Mouse (Mus musculus) T-cell, adult 2 months (primary cell): ENCODE measurements around the gene D430019H16Rik.

Experiments used
- DNase-seq: peaks from one replicate; pipeline ENCODE4 v3.0.0; 2022; ENCODE audit warnings: low spot score

The D430019H16Rik gene

DNA sequence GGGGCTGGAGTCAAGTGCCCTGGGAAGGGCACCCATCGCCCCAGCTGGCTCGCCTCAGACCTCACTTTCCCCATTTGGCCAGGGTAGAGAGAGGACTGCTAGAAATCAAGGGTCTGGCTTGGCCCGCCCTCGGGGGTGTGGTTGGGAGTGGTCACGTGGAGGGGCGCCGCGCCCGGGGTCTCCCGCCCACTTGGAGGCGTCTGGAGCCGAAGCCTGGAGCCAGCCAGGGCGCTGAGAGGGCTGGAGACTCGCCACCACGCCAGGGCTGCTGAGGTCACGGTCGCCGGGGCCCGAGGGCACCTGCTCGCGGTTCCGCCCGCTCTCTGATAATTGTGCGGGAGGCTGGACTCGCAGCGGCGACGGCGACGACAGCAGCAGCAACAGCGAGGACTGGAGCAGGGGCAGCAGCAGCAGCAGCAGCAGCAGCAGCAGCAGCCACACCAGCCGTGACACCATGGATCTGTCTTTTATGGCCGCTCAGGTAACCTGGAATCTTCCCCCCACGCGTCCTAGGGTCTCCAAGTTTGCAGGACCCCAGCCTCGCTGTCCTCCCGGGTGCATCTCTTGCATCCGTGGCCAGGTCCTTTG, at the start of gene D430019H16Rik:
TSS of gene D430019H16Rik (plus strand) at position 187 of the 588 bp plus-strand sequence.
- DNase-seq = no peak

DNA sequence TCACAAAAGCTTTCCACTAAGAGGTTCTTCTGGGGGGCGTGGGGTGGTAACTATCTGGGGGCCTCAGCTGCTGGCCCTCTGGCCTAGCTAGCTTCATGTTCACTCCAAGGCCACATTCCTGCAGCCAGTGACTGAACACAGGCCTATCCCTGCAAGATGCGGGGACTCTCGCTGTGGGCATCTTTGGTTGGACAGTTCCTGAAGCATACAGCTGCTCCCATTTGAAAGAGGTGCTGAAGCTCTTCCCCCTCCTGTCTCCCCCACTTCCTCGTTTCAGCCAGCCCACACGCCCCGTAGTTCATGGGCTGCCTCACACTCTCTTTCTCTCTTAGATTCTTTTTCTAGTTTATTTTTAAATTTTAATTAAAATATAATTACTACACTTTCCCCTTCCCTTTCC, 47.6 kb upstream of the D430019H16Rik start:
- no peak for DNase-seq

DNA sequence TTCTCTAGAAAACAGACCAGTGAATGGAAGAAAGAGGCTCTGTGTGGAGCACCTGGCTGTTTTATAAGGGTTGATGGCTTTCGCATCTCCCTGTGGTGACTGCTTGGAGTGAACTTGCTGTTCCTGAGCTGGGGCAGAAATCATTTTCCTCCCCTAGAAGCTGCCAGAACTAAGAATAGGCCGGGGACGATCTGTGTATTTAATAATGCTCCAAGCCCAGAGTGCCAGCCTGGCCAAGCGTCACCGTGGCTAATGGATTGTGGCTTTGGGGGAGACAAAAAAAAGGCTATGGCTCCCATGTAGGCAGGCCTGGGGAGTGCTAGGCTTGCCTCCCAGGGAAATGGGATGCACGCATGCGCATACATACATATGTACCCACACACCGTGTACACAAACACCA, 39.7 kb upstream of the D430019H16Rik start:
- DNase-seq = no peak

DNA sequence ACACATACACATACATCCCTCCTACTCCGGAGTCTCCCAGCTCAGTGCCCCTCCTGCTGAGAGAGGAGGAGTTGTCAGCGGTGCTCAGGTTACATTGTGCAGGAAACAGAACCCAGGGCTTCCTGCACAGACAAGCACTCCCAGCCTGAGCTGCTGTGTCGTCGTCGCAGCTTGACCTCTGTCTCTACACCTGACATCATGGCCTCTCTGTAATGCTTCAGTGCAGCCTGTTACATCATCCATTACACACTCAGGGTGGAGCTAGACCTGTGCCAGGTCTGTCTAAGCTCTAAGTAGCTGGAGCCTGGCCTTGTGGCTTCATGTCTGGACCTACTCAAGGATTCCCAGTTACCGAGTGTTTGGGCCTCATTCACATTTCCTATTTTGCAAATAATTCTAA, 33.2 kb upstream of the D430019H16Rik start:
- DNase-seq = no peak

DNA sequence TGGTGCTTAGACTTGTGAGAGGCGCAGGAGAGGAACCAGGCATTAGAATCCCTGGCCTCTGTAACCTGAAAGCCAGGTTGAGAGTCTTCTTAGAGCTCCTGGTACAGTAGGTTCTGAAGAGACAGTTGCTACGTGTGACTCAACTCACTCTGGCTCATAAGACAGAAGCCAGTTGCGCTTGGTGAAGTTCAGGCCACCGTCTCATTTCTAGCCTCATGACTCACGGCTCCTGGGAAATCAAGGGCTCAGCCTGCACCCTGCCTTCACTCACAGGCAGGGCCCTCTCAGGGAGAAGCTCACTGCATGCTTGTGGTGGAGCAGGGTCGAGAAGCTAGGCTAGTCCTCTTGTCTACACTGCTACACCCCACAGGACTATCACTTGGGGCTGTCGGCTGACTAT, 27.1 kb upstream of the D430019H16Rik start:
- no peak for DNase-seq

DNA sequence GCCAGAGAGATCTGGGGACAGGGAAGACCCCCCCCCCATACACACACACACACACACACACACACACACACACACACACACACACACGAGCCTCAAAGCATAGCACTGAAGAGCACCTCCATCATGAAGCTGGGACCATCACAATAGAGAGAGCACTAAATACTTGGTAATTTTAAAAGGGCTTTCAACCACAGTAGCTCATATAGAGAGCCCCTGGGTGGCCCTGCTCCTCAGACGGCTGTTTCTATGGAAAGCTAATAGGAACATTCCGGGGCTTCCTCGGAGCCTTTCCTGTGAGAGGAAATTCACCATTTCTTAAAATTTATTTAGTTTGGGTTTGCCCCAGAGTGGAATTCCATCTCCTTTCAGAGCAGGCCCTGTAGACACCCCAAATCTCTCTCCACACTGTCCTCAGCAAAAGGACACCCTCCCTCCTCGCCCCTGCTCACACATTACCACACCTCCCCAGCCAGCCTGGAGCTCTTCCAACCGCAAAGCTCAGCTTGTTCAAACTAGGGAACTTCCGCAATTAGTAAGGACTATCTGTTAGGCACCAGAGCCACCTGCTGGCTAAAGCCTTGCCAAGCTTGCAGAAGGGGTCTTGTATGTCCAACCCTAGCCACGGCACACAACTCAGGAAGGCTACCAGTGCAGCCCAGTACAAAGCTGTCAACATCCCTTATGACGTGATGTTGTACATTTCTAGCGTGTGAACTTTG, 26.5 kb upstream of the D430019H16Rik start:
- no peak for DNase-seq

DNA sequence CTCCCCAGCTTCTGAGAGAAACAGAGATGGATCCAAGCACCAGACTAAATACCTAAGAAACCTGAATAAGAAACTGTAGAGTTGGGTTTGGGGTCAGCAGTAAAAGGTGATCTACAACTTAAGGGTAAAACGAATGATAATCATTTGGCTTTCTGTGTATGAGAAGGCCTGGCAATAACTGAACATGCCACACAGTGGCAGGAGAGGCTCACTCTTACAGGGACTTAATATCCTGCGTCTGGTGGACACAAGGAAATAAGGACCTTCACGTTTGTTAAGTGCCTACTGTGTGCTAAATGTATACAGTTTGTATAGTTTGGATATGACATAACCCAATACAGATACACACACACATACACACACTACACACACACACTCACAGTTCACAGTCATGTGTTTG, 21.8 kb upstream of the D430019H16Rik start:
- no peak for DNase-seq

DNA sequence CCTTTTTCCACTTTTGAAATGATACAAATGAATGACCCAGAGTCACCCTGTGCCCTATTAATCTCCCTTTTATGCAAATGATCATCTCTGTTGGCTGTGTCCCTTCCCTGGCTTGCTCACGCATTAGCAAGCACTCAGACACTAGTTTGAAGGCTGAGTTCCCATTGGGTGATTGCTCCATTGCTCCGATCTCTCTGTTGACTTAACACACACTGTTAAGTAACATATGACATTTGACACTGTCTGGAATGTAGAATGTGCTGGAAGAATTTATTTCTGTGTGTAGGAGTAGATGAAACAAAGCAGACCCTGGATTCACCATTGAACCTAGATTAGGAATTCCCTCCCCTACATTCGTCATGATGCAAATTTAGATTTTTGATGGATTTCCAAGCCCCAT, 20.8 kb upstream of the D430019H16Rik start:
- no peak for DNase-seq

DNA sequence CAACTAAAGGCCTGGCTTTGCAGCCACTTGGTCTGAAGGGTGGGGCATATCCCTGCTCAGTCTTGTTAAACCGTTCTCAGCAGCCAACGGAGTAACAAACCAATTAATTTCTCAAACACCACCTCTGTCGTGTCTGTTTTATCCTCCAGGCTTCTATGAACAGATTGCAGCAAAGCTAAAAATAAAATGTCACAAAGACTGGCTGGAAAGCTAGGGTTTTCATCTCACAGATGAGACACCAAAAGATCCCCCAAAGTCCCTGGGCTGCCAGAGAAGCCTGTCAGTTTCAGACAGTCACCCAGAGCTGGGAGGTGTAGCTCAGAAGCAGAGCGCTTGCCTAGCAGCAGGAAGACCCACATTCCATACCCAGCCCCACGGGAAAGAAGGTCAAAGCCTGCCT, 15.4 kb upstream of the D430019H16Rik start:
- no peak for DNase-seq

DNA sequence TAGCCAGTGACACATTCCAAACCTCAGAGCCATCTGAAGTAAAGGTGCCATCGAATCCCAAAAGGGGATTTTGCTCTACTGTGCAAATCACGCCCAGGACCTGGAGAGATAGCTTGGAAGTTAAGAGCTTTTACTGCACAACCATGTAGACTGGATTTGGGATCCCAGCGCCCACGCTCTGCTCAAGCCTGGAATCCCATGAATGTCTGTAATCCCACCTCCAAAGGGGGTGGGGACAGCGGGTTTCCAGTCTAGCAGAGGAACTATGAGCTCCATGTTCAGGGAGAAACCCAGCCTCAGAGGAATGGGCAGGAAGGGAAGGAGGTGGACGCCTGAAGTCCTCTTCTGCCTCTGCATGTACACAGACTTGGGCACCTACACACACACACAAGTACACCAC, 13.7 kb upstream of the D430019H16Rik start:
- no peak for DNase-seq

DNA sequence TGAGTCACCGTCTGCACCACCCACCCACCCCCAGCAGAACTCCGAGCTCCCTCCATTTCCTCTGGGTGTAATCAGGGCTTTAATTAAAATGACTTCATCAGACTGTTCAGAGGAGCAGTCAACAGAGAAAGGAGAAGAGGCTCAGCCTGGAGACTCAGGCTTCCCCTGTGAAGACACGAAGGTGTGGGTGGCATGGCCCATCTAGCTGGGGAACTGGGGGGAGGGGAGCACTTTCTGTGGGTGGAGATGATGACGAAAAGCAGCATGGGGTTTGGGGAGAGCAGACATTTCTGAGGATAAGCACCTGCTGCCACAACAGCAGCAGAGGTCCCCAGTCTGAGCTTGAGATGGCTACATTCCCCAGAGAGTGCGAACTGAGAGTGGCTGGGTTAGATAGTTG, 10.1 kb upstream of the D430019H16Rik start:
- no peak for DNase-seq

DNA sequence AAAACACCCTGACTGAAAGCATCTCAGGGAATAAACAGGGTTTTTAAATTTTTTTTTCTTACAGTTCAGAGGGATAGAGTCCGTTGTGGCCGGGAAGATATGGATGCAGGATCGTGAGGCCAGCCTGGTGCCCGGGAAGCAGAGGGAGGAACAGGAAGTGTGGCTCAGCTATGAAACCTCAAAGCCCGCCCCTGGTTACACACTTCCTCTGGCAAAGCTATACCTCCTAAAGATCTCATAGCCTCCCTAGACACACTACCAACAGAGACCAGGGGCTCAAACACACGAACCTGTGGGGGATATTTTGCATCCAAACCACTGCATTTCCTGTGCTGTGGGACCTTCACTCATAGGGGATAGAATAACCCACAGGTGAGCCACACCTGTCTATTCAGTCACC, 7.9 kb upstream of the D430019H16Rik start:
- no peak for DNase-seq

DNA sequence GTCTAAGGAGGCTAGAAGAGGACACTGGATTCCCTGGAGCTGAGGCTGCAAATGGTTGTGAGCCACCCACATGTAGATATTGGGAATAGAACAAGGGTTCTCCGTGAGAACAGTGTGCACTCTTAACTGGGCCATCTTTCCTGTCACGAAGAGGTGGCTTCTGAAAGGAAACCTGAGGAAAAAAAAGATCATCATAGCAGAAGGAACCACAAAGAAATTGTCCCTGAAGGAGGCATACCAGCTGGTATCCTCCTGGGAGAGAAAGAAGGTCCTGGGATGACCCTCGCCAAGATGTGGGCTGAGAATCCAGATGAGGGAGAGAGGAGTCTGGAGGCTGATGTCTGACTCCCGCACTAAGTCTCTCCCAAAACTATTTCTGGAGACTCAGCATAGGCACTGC, 4.4 kb upstream of the D430019H16Rik start:
- DNase-seq = no peak

DNA sequence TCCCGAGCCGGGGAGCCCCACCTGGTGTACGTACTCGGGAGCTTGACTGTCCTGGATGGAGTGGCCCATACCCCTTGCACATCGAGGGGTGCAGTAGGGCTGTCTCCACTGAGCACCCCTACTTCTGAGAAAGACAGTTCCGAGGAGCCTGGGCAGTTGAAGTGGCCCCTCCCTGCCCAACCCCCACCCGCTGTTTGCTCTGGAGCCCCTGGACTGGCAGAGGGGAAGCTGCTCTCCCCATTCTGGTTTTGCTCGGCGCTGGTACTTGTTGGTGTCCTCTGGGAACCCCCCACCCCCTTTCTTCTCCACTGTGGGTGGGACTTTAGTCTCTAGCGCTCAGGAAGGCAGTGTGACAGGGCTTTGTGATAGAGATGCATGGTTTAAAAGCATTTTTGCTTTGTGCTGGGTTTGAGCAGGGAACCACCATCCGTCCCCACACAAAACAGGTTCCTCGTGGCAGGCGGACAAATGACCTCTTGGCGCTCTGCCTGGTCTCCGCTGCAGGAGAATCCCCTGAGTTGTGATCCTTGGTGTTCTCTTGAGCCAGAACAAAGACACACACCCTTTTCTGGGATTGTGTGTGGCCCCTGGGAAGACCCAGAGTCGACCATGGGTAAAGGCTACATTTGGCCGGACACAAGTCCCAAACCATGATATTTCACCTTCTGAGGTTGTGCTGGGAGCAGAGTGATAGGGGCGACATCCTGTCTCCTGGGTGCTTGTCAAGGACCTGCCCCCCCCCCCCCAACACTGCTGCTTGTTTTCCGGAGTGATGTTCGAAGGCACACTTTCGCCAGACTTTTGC, 804 bp downstream of the D430019H16Rik start:
- DNase-seq = no peak

DNA sequence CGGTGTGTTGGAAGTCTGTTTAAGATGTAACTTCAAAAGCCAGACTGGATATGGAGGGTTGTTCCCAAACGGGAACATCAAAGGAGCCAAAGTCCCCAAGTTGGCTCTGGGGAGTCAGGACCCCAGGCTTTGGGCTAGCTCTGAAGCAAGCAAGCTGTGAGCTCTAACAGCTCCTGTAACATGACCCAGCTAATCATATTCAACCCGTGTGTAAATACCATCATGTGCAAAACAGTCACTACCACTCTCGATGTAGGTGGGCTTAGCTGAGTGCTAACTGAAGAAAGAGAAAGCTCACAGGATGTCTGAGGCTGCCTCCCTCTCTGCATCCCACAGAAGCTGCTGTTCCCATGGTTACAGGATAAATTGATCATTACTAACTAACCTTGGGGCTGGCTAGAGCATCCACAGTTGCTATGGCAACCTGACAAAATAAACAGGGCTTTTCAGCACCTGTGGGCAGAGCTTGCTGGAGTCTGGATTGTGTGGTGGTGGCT, 1.5 kb downstream of the D430019H16Rik start:
- DNase-seq = no peak

DNA sequence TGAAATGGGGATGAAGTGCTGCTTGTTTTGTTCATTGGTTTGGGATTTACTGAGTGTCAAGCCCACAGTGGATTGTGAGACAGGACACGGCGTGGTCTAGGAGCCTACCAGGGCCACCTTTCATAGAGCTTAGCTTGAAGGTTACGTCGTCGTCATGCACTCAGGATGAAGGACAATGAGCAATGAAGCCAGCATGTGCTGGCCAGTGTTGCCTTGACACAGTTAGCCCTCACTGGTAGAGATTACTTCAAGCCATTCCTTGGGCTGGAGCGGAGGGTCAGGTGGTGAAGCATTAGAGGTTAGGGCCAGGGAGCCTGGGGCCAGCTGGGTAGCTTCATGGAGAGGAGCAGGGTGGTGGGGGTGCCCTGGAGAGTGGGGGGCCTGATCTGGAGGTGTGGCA, 5.1 kb downstream of the D430019H16Rik start:
- no peak for DNase-seq

DNA sequence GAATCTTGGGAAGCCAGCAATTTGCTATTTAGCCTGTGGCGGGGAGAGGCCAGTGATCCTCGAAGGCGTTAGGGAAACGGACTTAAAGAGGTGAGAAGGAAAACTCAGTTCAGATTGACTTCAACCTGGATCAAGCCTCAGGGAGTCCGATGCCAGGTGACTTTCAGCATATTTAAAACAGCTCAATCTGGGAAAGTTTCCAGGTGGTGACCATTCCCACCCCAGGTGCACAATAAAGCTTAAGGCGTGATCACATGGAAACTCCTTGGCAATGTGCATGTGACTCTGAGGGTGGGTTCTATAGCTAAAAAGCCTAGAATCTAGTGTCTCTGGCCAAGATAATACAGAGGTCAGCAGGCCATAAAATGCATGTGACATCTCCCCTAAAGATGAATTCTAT, 7.4 kb downstream of the D430019H16Rik start:
- DNase-seq = no peak

DNA sequence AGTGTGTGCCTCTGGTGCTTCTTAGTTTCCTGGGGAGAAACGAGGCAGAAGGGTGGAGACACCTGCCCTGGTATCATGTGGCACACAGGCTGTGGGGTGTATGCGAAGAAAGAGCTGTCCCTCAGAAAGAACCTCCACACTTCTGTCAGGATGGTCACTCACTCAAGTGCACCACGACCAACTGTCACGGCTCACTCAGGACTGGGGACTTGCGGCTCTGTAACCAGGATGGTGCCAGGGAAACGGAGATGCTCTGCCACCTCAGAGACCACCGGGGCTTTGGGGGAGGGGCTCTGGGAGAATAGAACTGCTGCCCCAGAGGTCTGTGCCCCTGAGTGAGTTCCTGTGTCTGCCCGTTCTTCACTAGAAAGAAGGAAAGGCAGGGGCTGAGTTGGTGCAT, 15.4 kb downstream of the D430019H16Rik start:
- no peak for DNase-seq

DNA sequence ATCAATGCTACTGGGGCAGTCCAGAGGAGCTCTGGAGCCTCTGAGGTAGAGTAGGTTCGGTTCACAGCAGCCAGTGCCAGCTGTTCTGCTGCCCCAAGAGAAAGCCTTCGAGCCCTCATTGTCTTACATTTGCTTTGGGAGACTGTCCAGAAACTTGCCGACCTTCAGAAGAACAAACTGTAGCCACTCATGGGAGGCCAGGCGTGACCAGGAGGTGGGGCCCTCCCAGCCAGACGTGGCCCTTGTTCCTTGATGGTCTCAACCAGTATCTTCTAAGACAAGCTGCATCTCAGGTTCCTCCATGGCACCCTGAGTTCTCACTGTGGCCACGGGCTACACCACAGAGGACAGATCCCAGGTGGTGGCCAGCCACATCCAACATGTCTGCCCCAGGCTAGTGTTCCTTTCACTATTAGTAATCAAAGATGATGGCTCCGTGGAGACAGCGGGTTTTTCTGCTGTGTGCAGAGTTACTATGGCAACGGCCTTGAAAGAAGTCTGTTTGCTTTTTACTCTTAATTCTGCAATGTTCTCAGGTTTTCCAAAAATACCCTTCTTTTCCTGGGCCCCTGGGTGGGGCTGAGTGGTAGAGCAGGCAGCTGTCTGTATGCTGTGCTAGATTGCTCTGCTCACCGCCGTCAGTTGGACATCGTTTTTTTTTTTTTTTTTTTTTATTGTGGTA, 21.7 kb downstream of the D430019H16Rik start:
- DNase-seq = no peak

DNA sequence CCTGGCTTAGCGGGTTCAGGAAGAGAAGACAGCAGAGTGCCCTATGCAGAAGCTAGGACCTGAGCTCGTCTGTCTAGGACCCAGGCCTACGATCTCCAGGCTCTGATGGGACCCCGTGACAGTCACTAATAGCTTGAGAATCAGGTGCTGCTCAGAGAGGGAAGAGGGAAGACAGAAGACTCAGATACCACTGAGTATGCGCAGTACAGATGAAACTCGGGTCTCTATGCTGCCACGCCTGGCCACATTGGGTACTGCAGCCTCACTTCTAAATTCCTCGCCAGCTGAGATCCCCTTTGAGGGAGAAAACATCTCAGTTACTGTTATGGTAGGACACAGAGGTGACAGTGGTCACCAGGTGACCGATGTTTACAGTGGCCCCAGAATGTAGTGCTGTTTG, 22.8 kb downstream of the D430019H16Rik start:
- no peak for DNase-seq

DNA sequence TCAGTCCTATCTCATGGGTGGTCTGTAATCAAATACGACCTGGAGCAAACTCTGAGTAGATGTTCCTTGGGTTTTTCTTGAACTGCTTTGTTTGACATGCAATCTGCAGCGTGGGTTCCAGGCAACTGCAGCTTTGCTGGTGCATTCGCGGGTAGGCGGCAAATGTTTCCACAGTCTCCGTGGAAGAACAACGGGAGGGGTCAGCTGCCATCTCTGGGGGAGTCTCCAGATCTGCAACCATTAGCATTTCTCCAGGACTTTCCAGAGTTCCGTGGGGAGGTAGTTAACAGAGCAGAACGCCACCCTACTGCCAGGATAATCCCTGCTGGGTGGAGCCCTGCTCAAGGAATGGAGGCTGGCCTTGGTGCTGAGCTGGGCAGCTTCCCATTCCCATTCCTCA, 23.3 kb downstream of the D430019H16Rik start:
- DNase-seq = no peak

DNA sequence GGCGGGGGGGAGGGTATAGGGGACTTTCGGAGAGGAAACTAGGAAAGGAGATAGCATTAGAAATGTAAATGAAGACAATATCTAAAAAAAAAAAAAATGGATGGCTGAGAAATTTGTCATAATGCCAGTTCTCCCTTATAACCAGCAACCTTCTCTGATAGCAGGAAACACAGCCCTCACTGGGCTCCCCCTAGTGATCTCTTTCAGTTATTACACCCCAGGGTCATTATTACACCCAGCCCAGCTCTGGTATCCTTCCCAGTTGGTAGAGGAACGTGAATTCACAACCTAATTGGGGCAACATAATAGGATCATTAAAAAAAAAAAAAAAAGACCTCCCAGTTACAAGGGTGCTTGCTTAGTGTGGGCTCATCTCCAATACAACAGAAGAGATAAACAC, 29.8 kb downstream of the D430019H16Rik start:
- no peak for DNase-seq

DNA sequence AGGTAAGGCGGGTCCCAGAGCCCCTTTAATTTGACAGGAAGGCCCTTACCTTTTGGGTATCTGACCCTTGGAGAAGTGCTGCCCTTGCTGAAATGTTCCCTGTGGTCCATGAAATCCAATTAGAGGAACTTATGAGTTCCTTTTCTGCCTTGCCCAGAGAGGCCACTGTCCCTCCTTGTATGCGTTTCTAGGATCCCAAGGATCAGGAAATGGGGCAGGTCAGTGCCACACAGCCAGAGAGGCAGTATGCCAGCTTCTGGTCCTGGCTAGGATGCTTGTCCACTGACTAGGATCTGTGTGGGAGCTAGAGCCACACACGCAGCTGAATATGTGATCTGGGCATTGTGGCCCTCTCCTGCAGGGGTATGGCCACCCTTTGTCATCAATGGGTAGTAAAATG, 36.6 kb downstream of the D430019H16Rik start:
- no peak for DNase-seq
